In genomic region chr11:76379921-76380544, GRCm38 (mm10) we compare ENCODE assay signal across 10 mouse cellular contexts. TPM values are rescaled to one million over a fixed set of nuclear protein-coding genes. Genes with fewer than 3 reads are reported as not detected.
DNase-seq lines count a peak whose midpoint lies in the region; ATAC-seq lines count a peak whose summit lies in the region.
"Had no signal": no experiment of that assay in that cellular context is flagged by ENCODE, and none has a peak within 500 bp of the region (broad histone marks: within the 10 kb centered on the region; RNA-seq: fewer than 3 reads in every experiment).

No protein-coding gene starts in this region.

- H3K4me1 ChIP-seq in intestine, embryonic 15.5 days (replicated peaks): peaks cover 22% of the 10 kb centered on the region

- no peak overlapping the region for H3K9ac ChIP-seq in intestine, embryonic 15.5 days
- H3K9ac ChIP-seq: forebrain, embryonic 13.5 days; midbrain, embryonic 12.5 days had no signal

- no peaks in the 10 kb centered on the region for H3K36me3 ChIP-seq in intestine, embryonic 15.5 days
- H3K36me3 ChIP-seq: midbrain, embryonic 12.5 days had no signal

- H3K4me2 ChIP-seq in intestine, embryonic 15.5 days (replicated peaks): no peak overlapping the region
- H3K4me2 ChIP-seq: forebrain, embryonic 13.5 days; midbrain, embryonic 12.5 days had no signal

- WGBS in intestine, embryonic 15.5 days: 35% methylated on average over 11 of the region's 11 CpGs

- peak; percentile 44 for DNase-seq in gastrocnemius, adult 18-20 months (ENCODE audit: low spot score)
- no peak for DNase-seq in gastrocnemius, adult 8-10 months (ENCODE audit: low spot score in 2 of 2)
- DNase-seq in embryo, embryonic 11 days: peak; percentile 75
- DNase-seq in lung, postnatal 10 days: peak; percentile 37
- no peak for DNase-seq in spleen, adult 18-20 months
- DNase-seq in cerebellum, postnatal 14 days: no peak
- DNase-seq in layer of hippocampus, postnatal 36 days: no peak

- no peaks in the 10 kb centered on the region for H3K27me3 ChIP-seq in intestine, embryonic 15.5 days (replicated peaks)
- H3K27me3 ChIP-seq: forebrain, embryonic 13.5 days; midbrain, embryonic 12.5 days had no signal

- ATAC-seq in intestine, embryonic 15.5 days: peak; percentile 48
- ATAC-seq: forebrain, embryonic 13.5 days had no signal

- H3K9me3 ChIP-seq in intestine, embryonic 15.5 days: no peaks in the 10 kb centered on the region
- H3K9me3 ChIP-seq: forebrain, embryonic 13.5 days; midbrain, embryonic 12.5 days had no signal

- peak overlapping the region; percentile 20 for H3K27ac ChIP-seq in intestine, embryonic 15.5 days
- H3K27ac ChIP-seq: forebrain, embryonic 13.5 days; midbrain, embryonic 12.5 days had no signal

- no peak overlapping the region for H3K4me3 ChIP-seq in intestine, embryonic 15.5 days (replicated peaks)
- H3K4me3 ChIP-seq: forebrain, embryonic 13.5 days; midbrain, embryonic 12.5 days had no signal

RNA-seq across cellular contexts. Expression of gene Nxn, which starts 18.9 kb away (rescaled TPM):
- 10 to 100 TPM; 37.4 to 48.7 TPM for total RNA-seq in gastrocnemius, adult 18-20 months (2021)
- total RNA-seq in gastrocnemius, adult 8-10 months (2022): 10 to 100 TPM; 41.5 to 47.7 (median 43.3) TPM
- 31.1 and 31.2 TPM in 2 replicates for polyA plus RNA-seq in intestine, embryonic 15.5 days (2015; fragmentation: Nextera tagmentation; extraction: Ambion mirVana)
- 10 to 100 TPM in 1 of 2 experiments, 1 to 10 TPM in 1; 9.5 to 11.6 TPM for total RNA-seq in layer of hippocampus, postnatal 36 days (2021)

RNA-seq across cellular contexts. Expression of gene Timm22, which starts 26.7 kb away (rescaled TPM):
- total RNA-seq in gastrocnemius, adult 18-20 months (2021): 10 to 100 TPM; 32.5 to 41.9 TPM
- 10 to 100 TPM; 31.6 to 45.2 (median 39.6) TPM for total RNA-seq in gastrocnemius, adult 8-10 months (2022)
- 87.2 and 103 TPM in 2 replicates for polyA plus RNA-seq in intestine, embryonic 15.5 days (2015; fragmentation: Nextera tagmentation; extraction: Ambion mirVana)
- total RNA-seq in layer of hippocampus, postnatal 36 days (2021): 10 to 100 TPM; 32.7 to 33.6 TPM

Comparison
In these comparisons a context has a peak if more than half of its experiments do, and no peak if none do; other contexts are left out.
1. DNase-seq: peak in gastrocnemius, adult 18-20 months (single experiment), embryo, embryonic 11 days (single experiment) and lung, postnatal 10 days (single experiment); none in gastrocnemius, adult 8-10 months (0 of 2), spleen, adult 18-20 months (0 of 2), cerebellum, postnatal 14 days (0 of 2) and layer of hippocampus, postnatal 36 days (0 of 2).